Mouse (Mus musculus): Measurements from ENCODE around the gene Cd9.
A peak's percentile ranks its signal among the peaks of the same experiment; 100 is the strongest.

Gene Cd9

DNA sequence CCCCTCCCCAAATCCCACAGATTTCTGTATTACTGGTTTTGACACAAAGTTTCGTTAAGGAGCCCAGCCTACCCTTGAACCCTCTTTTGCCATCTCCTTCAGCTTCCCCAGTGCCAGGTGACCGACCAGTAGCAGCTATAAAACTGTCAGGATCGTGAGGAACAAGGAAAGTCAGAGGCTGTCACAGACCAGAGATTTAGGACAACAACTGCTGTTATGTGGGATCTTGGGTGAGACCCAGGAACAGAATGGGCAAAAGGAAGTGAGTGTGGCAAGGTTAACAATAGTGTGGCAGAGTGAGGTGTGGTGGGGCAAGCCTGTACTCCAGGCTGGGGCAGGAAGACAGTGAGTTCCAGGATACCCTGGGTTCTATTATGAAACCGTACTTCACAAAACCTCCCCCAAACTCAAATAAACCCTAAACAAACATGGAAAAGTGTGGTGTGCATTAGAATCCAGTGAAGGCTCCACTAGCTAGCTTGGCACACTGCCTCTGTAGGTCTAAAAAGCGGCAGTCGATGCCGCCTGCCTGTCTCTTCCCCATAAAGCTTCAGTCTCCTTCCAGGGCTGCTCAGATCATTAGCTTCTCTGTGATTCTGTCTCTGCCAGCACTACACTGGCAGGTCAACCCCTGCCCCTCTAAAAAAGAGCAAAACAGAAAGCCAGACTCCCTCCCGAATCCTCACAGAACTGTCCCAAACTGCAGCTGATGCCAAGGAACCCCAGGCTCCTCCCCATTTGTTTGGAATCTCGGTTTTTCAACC, 17.6 kb downstream of the Cd9 start:
- DNase-seq (ENCODE audit: extremely low read depth, insufficient read length, low spot score), result no peak

DNA sequence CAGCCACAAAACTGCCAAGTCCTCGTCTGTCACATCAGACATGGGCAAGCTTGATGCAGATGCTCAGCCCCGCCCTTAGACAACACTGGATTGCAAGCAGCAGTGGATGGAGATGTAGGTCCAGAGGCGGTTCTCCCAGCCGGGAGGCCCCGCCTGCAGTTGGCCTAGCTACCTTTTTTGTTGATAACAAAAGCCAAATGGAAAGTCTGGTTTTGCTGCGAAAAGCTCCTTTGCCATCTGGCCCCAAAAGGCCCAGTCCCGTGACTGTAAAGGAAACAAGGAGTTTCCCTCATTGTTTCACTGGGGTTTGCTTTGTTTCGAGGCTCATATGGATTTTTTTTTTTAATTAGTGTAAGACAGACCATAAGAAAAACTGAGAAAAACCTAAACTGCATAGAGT, 18.5 kb downstream of the Cd9 start:
- no peak for DNase-seq (ENCODE audit: extremely low read depth, insufficient read length, low spot score)

DNA sequence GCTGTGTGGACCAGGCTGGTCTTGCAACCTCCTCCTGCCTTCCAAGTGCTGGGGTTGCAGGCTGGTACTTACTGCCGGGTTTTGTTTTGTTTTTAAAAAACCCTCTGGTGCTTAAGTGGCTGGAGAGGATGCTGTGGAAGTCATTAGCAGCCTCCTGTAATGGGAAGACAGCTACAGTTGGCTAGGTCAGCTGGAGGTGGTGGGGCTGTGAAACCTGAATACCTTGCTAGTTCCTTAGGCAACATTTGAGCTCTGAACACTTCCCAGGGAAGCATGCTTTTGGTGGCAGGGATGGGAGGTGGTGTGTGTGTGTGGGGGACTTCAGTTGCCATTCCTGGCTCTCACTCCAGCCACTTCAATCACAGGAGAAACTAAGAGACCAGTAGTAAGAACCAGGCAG, 19.4 kb downstream of the Cd9 start:
- no peak for DNase-seq (ENCODE audit: extremely low read depth, insufficient read length, low spot score)

GRCm38 (mm10) chr6:125473939-125474338, 20.7 kb downstream of the Cd9 start:
- DNase-seq (ENCODE audit: extremely low read depth, insufficient read length, low spot score), result no peak

GRCm38 (mm10) chr6:125473321-125473721, 21.3 kb downstream of the Cd9 start:
- DNase-seq (ENCODE audit: extremely low read depth, insufficient read length, low spot score), result no peak

DNA sequence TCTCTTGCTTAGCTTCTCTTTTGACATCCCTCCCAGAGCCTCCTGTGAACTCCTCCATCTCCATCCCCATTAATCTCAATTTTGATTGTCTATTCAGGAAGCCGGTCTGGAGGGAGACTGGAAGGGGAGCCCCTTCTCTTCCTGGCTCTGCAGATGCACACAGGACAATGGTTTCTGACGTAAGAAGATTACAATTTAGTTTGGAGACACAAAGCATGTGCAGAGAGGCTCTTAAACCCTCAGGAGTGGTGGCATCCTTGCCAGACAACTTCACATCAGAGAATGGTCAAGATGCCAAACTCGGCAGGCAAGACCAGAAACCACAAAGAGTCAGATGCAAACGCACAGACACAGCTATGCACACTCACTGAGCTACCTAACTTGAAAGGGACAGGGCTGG, 22.7 kb downstream of the Cd9 start:
- no peak for DNase-seq (ENCODE audit: extremely low read depth, insufficient read length, low spot score)

DNA sequence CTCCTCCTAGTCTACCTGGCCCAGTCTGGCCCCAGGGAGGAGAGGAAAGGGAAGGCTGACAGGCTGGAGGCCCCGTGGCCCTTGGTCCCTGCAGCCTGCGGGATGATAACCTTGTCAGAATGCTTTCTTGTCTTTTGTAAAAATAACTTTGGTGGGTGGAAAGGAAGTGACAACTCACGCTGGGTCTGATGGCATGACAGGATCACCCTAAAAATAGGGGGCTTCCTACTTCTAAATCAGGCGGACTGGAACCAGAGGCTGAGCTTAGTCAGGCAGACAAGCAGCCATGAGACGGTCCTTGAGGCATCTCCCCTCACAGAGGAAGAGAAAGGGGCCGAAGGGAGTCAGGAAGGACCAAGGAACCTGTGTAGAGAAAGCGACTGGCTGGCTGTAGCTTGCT, 23.3 kb downstream of the Cd9 start:
- no peak for DNase-seq (ENCODE audit: extremely low read depth, insufficient read length, low spot score)

DNA sequence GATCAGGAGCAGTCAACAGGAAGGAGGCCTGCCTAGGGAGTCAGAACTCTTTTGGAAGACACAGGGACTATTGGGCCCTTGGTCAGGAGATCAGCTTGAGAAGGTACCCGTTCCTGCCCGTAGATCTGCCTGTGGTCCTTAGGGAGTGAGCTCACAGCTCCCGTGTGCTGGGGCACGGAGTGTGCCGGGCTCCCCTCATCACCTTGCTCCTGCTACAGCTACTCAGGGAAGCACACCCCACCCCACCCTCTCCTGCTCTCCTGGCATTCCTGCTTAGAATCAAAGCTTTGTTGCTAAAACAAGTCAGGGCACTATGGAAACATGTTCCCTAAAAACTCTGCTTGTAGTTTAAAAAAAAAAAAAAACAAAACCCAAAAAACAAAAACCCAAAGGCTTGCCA, 24.0 kb downstream of the Cd9 start:
- no peak for DNase-seq (ENCODE audit: extremely low read depth, insufficient read length, low spot score)

- DNase-seq (ENCODE audit: extremely low read depth, insufficient read length, low spot score), result no peak
Measured at GRCm38 (mm10) chr6:125469222-125469621, 25.4 kb downstream of the Cd9 start.

- DNase-seq (ENCODE audit: extremely low read depth, insufficient read length, low spot score), result peak; percentile 55
Measured at GRCm38 (mm10) chr6:125468179-125468960, 26.2 kb downstream of the Cd9 start.

DNA sequence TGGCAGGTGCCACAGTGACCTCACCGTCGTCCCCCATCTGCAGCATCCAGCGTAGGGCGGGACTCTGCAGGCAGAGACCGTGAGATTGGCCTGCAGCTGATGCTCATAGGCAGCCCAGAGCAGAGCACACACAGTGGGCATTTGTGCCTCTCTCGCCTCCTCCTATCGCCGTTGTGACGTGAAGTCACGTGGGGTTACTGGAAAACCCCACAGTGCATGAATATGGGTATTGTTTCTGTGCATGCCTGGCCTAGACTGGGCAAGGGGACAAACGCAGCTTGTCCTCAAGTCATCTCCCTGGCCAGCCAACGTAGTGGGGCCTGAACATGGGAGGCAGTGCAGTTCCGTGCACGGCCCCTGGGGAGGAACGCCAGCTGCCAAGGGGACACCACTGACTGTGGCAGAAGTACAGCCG, 27.3 kb downstream of the Cd9 start:
- DNase-seq (ENCODE audit: extremely low read depth, insufficient read length, low spot score), result peak; percentile 59

DNA sequence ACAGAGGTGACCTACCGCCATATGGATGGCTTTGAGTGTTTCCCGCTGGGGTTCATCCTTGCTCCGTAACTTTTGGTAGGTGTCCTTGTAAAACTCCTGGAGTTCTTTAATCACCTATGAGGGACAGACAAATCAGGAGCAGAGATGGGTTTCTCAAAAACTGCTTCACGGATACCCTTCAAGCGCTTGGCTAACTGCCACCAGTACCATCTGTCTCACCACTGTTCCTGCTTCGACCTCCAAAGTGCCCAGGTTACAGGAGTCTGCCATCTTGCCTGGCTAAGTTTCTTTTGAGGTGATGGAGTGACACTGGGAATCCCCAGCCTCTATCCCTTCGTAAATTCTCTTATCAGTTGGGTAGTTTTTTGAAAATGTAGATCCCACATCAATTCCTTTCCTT, 32.3 kb downstream of the Cd9 start:
- no peak for DNase-seq (ENCODE audit: extremely low read depth, insufficient read length, low spot score)

DNA sequence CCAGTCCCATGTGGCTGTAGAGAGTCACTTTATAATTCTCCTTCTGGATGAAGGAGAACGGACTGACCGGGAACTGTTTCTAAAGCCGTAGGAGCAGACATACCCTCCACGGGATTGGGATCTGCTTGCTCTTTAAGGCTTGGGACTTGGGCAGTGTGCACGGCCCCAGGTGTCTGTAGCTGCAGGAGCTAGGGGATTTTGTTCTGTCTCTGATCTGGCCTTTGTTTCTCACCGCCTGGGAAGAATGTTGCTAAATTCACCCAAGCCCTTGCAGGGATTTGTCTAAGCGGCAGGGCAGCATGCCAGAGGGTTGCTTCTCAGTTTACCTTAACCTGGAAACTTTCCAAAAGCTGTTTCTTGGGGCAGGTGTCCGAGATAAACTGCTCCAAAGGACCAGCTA, 32.8 kb downstream of the Cd9 start:
- no peak for DNase-seq (ENCODE audit: extremely low read depth, insufficient read length, low spot score)

- no peak for DNase-seq (ENCODE audit: extremely low read depth, insufficient read length, low spot score)
Measured at GRCm38 (mm10) chr6:125461325-125461724, 33.3 kb downstream of the Cd9 start.

DNA sequence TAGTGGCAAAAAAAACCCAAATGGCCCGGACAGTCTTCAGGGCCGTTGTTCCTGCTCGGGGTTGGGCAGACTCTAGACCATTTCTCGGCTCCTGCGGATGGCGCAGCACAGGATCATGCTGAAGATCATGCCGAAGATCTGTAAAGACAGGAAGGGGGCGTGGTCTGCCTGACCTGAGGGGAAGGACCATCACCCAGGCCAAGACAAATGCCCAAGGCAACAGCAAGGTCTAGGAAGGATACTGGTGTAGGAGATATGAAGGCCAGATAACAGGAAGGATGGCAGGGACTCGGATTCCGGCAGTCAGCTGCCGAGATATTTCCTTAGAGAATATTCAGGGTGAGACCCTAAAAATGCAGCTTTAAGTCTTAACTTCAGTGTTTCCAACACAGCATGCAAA, 34.0 kb downstream of the Cd9 start:
- DNase-seq (ENCODE audit: extremely low read depth, insufficient read length, low spot score), result no peak

- no peak for DNase-seq (ENCODE audit: extremely low read depth, insufficient read length, low spot score)
Measured at GRCm38 (mm10) chr6:125459903-125460302, 34.7 kb downstream of the Cd9 start.

DNA sequence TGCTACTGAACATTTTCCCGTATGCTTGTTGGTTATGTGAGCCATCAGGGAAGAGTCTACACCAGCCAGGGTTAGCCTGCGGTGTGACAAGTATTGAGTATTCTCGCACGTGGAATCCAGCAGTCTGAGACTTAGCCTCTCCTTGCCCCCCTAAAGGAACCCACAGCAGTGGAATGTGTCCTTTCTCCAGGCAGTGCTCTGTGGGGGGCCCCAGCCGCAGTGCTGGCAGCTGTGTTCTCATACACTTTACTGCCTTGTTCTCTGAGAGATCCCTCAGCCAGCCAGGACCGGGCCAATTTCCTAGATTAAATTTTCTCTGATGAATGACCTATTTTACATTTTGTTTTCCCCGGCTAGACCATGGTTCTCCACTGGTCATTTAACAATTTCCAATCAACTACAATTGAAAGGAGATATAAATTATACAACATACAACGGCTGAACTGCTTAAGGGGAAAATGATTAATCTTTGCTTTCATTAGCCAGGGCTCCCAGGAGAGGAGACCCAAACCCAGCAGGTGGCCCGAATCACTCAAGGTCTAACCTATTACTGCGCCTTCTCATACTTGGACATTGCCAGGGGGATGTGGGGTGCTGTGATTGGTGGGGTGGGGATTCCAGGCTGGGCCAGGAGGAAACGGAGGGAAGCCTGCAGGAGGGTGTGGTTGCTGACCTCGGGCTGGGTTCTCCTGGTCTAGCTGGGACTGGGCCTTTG, 38.6 kb downstream of the Cd9 start:
- DNase-seq (ENCODE audit: extremely low read depth, insufficient read length, low spot score), result no peak

DNA sequence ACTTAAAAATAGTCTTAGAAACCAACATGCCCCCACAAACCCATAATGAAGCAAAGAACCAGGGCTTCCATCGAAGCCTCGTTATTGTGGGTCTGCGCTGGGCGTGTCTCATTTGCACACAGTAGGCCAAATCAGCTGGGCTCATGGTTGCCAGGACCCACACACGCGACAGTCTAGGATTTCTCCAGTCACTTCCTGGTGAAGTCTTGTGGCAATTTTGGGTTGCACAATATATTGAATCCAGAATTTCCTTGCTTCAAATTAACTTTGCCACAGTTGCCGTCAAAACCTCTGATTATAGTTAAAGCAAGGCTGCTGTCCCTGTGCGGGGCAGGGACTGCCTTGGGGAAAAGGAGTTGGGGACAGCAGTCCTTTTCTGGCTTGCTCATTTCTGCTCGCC, 39.9 kb downstream of the Cd9 start:
- no peak for DNase-seq (ENCODE audit: extremely low read depth, insufficient read length, low spot score)

GRCm38 (mm10) chr6:125454299-125454698, 40.3 kb downstream of the Cd9 start:
- DNase-seq (ENCODE audit: extremely low read depth, insufficient read length, low spot score), result no peak

DNA sequence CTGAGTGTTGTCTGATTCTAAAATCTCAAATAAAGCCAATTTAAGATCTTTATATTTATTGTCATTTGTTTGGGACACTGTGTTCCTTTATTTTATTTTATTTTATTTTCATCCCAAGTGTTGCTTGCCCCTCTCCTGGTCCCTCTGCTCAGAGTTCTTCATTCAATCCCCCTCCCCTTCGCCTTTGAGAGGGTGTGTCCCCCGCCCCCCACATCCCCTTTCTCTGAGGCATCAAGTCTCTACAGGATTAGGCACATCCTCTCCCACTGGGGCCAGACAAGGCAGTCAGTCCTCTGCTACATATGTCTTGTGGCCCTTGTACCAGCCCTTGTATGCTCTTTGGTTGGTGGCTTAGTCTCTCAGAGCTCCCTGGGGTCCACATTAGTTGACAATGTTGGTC, 46.9 kb downstream of the Cd9 start:
- DNase-seq (ENCODE audit: extremely low read depth, insufficient read length, low spot score), result no peak

DNA sequence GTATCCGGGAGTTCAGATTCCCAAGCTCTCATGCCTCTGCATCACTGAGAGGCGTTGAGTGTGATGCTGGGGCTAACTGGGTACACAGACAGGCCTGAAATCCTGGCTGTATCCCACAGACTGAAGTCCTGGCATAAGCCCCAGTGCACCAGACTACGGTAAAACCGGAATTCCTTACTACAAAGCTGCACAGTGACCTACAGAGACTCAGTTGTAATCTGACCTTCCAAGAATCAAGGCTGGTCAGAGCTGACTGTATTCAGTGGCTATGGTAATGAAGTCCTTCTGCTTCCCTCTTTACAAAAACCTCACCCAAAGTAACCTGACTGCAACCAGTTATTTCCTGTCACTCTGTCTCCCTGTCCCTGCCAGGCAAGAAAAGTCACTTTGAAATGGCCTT, 47.4 kb downstream of the Cd9 start:
- no peak for DNase-seq (ENCODE audit: extremely low read depth, insufficient read length, low spot score)

GRCm38 (mm10) chr6:125445381-125445780, 49.2 kb downstream of the Cd9 start:
- DNase-seq (ENCODE audit: extremely low read depth, insufficient read length, low spot score), result no peak
